Mouse (Mus musculus) kidney, adult 2 months (tissue): ENCODE measurements around the gene Ythdc1. TPM values are rescaled to one million over a fixed set of nuclear protein-coding genes. Genes with fewer than 3 reads are reported as not detected.
A peak's percentile ranks its signal among the peaks of the same experiment; 100 is the strongest.

ENCODE experiments used
- DNase-seq: peaks from one replicate; pipeline ENCODE4 v3.0.0; 2021
- H3K27ac ChIP-seq: fragments of 200-500 bp; 2 replicates; pipeline ENCODE4 v1.5.1; 2012; ENCODE audit warnings: low read depth, low read length, control low read depth, inconsistent platforms; ENCODE audit not compliant: insufficient read depth
- H3K27me3 ChIP-seq: fragments of 200-500 bp; replicated peaks from 2 replicates; pipeline ENCODE4 v1.6.1; 2012; ENCODE audit warnings: mild to moderate bottlenecking, moderate library complexity, low read length, inconsistent platforms; ENCODE audit not compliant: control insufficient read depth, insufficient read depth
- H3K36me3 ChIP-seq: fragments of 200-500 bp; 2 replicates; pipeline ENCODE4 v1.6.1; 2012; ENCODE audit warnings: mild to moderate bottlenecking, moderate library complexity, low read length, inconsistent platforms; ENCODE audit not compliant: control insufficient read depth, insufficient read depth
- H3K4me1 ChIP-seq: fragments of 200-500 bp; 2 replicates; pipeline ENCODE4 v1.6.1; 2011; ENCODE audit warnings: low read length; ENCODE audit not compliant: control insufficient read depth, insufficient read depth
- H3K4me3 ChIP-seq: fragments of 200-500 bp; 2 replicates; pipeline ENCODE4 v1.5.1; 2011; ENCODE audit warnings: mild to moderate bottlenecking, low read depth, low read length, control low read depth; ENCODE audit not compliant: insufficient read depth
- CTCF ChIP-seq: fragments of 200-500 bp; conservative IDR thresholded peaks from 2 replicates; pipeline ENCODE4 v1.5.1; 2011; ENCODE audit warnings: low read depth, mild to moderate bottlenecking, control low read depth, low read length, moderate library complexity, mixed read lengths; ENCODE audit not compliant: insufficient read depth, insufficient read length
- POLR2A ChIP-seq: fragments of 200-500 bp; IDR thresholded peaks from one replicate; pipeline ENCODE4 v1.6.1; 2011; ENCODE audit warnings: low read depth, low read length, control low read depth
- whole genome bisulfite sequencing: fragments of 180-500 bp; shearing (Covaris S2); methylation state at CpG from one replicate; pipeline ENCODE4 v1.1.7; 2018; 5-methylcytosine and 5-hydroxymethylcytosine counted together
- polyA plus RNA-seq: library from polyadenylated mRNA; depleted of rRNA; stranded (reverse); fragments of >200 nt; gene quantifications from 2 replicates; pipeline ENCODE4 v1.2.3, GENCODE M21; 2012; rRNA removed

Ythdc1 gene
- polyA plus RNA-seq = 12.4 and 16.4 TPM in 2 replicates

DNA sequence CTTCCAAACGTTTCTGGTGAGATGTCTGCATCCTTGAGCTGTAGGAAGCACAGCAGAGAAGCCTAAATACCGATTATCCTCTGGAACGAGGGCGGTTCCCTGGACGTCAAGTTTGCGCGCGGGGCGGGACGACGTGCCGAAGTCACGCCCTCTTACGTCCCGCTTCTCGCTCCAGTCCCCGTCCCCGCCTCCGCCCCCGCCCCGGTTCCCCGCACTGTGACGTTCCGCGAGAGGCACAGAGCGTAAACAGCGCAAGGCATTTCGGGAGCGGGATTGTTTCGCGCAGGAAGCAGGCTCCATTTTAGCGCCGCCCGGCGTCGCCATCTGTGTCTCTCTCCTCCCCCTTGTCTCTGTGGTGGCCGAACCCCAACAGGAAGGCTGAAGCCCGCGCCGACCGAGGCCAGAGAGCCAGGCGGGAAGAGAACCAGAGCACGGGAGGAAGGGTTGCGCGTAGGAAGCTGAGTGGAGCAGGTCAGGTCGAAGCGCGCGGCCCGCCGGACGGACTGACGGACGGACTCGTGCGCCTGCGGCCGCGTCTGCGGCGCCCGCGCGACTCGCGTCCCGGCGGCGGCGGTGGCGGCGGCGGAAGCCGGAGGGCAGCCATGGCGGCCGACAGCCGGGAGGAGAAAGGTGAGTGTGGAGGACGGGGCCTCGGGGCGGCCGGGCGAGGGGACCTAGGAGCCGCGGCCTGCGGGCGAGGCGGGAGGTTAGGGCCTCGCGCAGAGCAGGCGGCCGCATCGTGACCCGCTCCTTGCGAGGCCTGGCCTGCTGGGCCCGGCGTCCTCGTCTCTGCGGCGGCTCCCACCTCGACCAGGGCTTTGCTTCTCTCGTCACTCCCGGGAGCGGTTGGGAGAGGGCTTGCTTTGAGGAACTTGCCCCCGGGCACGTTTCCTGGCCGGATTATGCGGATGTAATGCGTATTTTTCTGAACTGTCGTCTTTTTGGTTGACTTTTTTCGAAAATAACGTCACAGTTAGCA lies at the start of gene Ythdc1:
Gene Ythdc1, plus strand, starts transcription at position 260 of the 979 bp plus-strand sequence.
- under 1% methylated on average over 85 of the region's 111 CpGs for WGBS
- Histone ChIP-seq H3K36me3 (no peaks in the 10 kb centered on the region), H3K4me3 (peak within 1 kb of the TSS; percentile 82), H3K4me1 (peaks cover 3% of the 10 kb centered on the region), H3K27ac (peak within 1 kb of the TSS; percentile 96), H3K27me3 (no peaks in the 10 kb centered on the region)
- no peak for TF ChIP-seq CTCF
- TF ChIP-seq POLR2A = peak; percentile 88
- DNase-seq = peak; percentile 97

DNA sequence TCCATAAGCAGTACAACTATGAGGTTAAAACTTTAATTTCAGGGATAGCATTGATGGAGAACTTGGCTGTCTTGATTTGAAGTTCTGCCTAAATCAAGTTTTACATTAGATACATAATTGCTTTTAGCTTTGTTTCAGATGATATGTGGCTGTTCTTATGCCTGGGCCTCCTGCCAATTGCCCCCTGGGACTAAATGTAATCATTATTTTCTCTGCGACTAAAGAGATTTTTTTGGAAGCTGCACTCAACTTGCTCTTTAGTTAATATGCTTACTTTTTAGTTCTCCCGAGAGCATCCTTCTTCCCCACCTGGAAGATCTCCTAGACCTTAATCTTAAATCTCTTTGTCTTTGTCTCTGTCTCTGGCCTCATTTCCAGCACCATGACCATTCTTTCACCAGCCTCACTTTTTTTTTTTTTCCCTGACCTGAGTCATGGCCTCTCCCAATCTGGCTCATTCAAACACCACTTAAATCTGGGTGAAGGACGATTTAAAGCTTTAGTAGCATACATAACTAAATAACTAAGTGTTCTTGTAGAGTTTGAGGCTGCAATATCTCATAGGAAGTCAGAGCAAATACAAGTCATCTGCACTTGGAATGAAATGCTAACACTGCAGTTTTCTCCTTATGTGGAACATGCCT lies 34.9 kb upstream of the Ythdc1 start:
- H3K4me3 ChIP-seq = no peak overlapping the region
- no peak overlapping the region for H3K27ac ChIP-seq
- WGBS = 41% methylated on average over 3 of the region's 3 CpGs
- no peak for DNase-seq
- no peaks in the 10 kb centered on the region for H3K27me3 ChIP-seq
- no peaks in the 10 kb centered on the region for H3K4me1 ChIP-seq
- H3K36me3 ChIP-seq = no peaks in the 10 kb centered on the region
- no peak for TF ChIP-seq POLR2A
- no peak for TF ChIP-seq CTCF

DNA sequence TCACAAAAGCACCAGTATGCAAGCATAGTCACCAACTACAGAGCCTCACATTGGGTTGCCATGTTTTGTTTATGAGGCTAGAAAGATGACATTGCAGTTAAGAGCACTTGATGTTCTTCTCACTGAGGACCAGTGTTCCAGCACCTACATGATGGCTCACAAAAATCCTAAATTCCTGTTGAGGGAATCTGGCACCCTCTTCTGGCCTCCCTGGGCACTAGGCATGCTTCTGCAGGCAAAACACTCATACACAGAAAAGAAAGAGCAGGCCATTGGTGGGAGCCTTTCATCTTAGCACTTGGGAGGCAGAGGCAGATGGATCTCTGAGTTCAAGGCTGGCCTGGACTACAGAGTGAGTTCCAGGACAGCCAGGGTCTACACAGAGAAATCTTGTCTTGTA lies 33.0 kb upstream of the Ythdc1 start:
- Histone ChIP-seq H3K4me1 (no peaks in the 10 kb centered on the region), H3K4me3 (no peak overlapping the region), H3K36me3 (no peaks in the 10 kb centered on the region), H3K27ac (no peak overlapping the region), H3K27me3 (no peaks in the 10 kb centered on the region)
- DNase-seq = no peak
- no peak; the same call in 1 of the 2 replicates for TF ChIP-seq CTCF
- no peak for TF ChIP-seq POLR2A

DNA sequence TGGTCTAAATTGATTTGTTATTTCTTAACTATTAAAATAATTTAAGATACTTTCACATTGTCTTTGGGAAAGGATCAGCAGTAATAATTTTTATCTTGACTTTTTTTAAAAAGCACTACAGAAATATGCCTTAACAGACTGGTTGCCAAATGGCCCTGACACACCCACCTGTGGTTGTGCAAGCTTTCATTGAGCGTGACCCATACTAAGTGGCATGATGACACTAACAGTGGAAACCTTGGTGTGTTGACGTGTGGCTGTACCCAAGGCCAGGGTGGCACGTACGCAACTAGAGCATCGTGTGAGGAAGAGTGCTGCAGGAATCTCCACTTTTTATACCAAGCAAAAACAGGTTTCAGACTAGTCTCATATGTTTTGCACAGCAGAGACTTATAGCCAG lies 27.1 kb upstream of the Ythdc1 start:
- 91% methylated on average over 5 of the region's 5 CpGs for WGBS
- H3K27ac ChIP-seq = no peak overlapping the region
- no peak overlapping the region for H3K4me3 ChIP-seq
- H3K36me3 ChIP-seq = no peaks in the 10 kb centered on the region
- no peak for DNase-seq
- H3K27me3 ChIP-seq = no peaks in the 10 kb centered on the region
- TF ChIP-seq CTCF (no peak), POLR2A (no peak)
- no peaks in the 10 kb centered on the region for H3K4me1 ChIP-seq

DNA sequence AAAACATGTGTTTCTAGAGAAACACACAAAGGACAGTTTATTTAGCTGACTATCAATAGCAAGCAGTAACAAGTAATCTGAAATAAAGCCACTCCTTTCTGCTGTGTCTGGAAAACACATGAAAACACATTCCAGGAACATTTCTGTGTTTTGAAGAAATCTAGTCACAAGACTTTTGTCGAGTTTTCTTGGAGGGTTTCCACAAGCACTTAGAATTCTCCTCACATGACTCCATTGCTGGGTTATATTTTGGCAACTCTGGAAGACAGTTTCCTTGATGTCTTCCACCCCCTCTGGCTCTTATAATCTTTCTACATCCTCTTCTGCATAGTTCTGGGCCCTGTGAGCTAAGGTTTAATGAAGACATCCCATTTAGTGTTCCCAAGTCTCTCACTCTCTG lies 25.6 kb upstream of the Ythdc1 start:
- WGBS = 51% methylated on average over 1 of the region's 1 CpGs

DNA sequence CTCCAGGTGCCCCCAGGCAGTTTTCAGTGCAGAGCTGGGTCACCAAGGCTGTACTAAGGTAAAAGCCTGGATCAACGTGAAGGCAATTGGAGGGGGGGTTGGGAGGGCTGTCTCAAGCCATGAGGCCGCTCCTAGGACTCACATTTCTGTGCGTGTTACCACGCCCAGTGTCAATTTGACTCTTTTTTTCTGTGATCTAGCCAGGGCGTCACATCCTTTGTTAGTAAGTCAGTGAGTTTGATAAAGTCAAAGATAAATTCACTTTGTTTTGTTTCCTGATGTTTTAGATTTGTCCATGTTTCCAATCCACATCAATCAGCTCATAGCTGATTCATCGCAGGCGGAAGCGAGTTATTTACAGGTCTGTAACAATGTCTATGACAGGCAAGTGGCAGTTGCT lies 21.0 kb upstream of the Ythdc1 start:
- H3K27ac ChIP-seq = no peak overlapping the region
- 64% methylated on average over 8 of the region's 8 CpGs for WGBS
- H3K36me3 ChIP-seq = no peaks in the 10 kb centered on the region
- TF ChIP-seq POLR2A (no peak), CTCF (no peak)
- H3K4me1 ChIP-seq = no peaks in the 10 kb centered on the region
- DNase-seq = no peak
- H3K27me3 ChIP-seq = no peaks in the 10 kb centered on the region
- no peak overlapping the region for H3K4me3 ChIP-seq

More for the DNA sequence above, 25.6 kb upstream of the Ythdc1 start:
- no peak overlapping the region for H3K4me3 ChIP-seq
- no peak overlapping the region for H3K27ac ChIP-seq
- TF ChIP-seq POLR2A = no peak
- no peaks in the 10 kb centered on the region for H3K4me1 ChIP-seq
- no peaks in the 10 kb centered on the region for H3K36me3 ChIP-seq
- no peaks in the 10 kb centered on the region for H3K27me3 ChIP-seq
- peak; percentile 42 for DNase-seq

DNA sequence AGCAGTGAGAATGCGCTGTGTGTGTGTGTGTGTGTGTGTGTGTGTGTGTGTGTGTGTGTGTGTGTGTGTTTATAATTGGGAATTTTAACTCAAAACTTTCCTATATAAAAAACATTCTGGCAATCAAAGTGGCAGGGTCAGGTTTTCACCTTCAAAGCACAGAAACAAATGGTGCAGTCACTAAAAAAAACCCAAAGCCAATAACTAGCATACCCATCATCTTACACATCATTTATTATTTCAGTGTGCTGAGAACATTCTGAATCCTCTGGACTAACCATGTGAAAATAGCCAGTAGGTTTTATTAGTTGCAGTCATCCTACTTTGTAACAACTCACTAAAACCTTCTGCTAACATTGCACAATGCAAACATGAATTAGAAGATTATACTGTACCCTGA lies 19.8 kb upstream of the Ythdc1 start:
- TF ChIP-seq POLR2A = no peak
- no peak for TF ChIP-seq CTCF
- Histone ChIP-seq H3K4me1 (no peaks in the 10 kb centered on the region), H3K27ac (no peak overlapping the region), H3K4me3 (no peak overlapping the region), H3K27me3 (no peaks in the 10 kb centered on the region), H3K36me3 (no peaks in the 10 kb centered on the region)
- 77% methylated on average over 1 of the region's 1 CpGs for WGBS
- no peak for DNase-seq
